Mouse (Mus musculus): Measurements from ENCODE around the gene Atp8a1. TPM values are rescaled to one million over a fixed set of nuclear protein-coding genes. Genes with fewer than 3 reads are reported as not detected.

Atp8a1 gene
- total RNA-seq, 2 experiments from 2014 or later, result 19.2 to 20.3 TPM

- no peak for DNase-seq
- intact Hi-C loops (cut with DNase I), result no loop called here
Measured at GRCm38 (mm10) chr5:67599935-67600334, 247.3 kb downstream of the Atp8a1 start.

GRCm38 (mm10) chr5:67595629-67596028 lies 251.6 kb downstream of the Atp8a1 start:
- intact Hi-C loops (cut with DNase I), result loop anchor here (1.0 kb wide), 1 partner anchor 65 kb away; no protein-coding TSS in a partner anchor
- no peak for DNase-seq

- no peak for DNase-seq
- intact Hi-C loops (cut with DNase I), result loop anchor here (1.0 kb wide), 1 partner anchor 65 kb away; no protein-coding TSS in a partner anchor
Measured at GRCm38 (mm10) chr5:67595070-67595469, 252.2 kb downstream of the Atp8a1 start.

- intact Hi-C loops (cut with DNase I), result no loop called here
- peak; percentile 8 to 34 for DNase-seq
Measured at GRCm38 (mm10) chr5:67579725-67580633, 267.3 kb downstream of the Atp8a1 start.

- intact Hi-C loops (cut with DNase I), result no loop called here
- no peak for DNase-seq
Measured at GRCm38 (mm10) chr5:67575705-67576104, 271.5 kb downstream of the Atp8a1 start.

GRCm38 (mm10) chr5:67574039-67574438 lies 273.2 kb downstream of the Atp8a1 start:
- DNase-seq, result no peak
- intact Hi-C loops (cut with DNase I), result no loop called here

- intact Hi-C loops (cut with DNase I), result no loop called here
- DNase-seq, result no peak
Measured at GRCm38 (mm10) chr5:67572552-67573155, 274.6 kb downstream of the Atp8a1 start.

Small RNAs within 50 kb of the gene (microRNA-seq; reads per million reads assigned to microRNA genes)
- 0 reads per million in 2 experiments for gene Gm23617

Other genes starting within 250 kb of the Atp8a1 start
- gene Shisa3, start 239.6 kb downstream of the Atp8a1 start, total RNA-seq (2021), result under 1 TPM; 0.60 to 0.62 TPM
- gene Gm5108, start 94.2 kb upstream of the Atp8a1 start, total RNA-seq (2021), result not detected
- not detected for gene Gm21905, start 99.0 kb upstream of the Atp8a1 start, total RNA-seq (2021)
- not detected for gene Grxcr1, start 184.4 kb upstream of the Atp8a1 start, total RNA-seq (2021)